Mouse (Mus musculus): Measurements from ENCODE around the gene Nbea.

The Nbea gene

DNA sequence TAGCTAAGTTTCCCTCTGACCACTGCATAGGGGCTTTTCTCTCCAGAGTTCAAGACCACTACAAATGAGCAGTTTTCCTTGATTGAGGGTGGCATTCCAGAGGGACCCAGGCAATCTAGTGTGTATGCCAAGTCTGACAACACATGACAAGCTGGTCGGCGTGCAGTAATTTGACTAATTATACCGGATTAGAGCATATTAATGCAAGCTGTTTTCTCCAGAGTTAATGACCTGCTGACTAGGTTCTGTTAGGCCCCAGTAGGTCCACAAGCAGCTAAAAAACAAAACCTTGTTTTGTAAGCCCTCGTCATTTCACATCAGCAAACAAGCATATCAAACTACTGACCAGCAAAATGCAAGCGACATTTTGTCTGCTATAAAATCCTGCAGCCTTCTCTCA, 432.1 kb downstream of the Nbea start:
- no peak for DNase-seq (ENCODE audit: low spot score)

DNA sequence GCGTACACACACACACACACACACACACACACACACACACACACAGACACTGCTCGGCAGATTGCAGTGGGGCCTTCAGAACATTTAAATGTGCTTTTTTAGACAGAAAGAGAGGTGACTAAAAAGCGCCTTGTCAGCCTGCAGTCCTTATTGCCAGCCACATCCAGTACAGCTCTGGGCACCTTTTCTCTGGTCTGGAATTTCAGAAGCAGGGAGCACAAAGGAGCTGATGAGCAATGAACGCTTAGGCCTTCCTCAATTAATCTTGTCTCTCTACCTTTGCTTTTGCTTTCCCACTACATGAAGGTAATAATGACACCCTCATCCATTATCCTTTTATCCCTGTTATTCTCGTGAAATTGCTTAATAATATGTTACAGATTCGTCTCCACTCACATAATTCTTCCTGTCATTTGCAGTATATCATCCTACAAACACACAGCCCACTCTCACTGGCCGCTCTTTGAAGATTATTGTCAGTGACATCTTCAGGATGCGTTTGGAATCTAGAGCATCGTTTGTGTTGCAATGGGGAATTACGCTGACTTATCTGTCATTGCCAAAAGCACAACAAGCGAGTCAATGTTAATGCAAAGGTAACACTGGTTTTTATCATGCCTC, 432.9 kb downstream of the Nbea start:
- DNase-seq (ENCODE audit: low spot score), result no peak

DNA sequence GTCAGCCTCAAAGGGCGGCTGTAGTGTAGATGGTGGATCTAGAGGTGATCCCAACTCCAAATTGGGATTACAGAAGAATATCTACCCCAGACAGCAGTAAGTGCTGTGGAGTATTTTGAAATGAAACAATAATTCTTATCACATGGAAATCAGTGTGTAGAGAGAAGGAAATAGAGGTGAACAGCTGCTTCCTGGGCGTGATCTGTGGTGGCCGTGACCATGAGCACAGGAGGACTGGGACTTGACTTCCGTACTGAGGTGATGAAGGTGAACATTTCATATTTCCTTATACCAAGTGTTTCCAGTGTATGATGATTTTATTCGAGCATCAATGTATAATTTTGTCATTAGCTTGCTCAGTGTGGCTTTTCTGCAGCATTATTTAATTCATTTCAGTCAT, 439.6 kb downstream of the Nbea start:
- DNase-seq (ENCODE audit: low spot score), result no peak

DNA sequence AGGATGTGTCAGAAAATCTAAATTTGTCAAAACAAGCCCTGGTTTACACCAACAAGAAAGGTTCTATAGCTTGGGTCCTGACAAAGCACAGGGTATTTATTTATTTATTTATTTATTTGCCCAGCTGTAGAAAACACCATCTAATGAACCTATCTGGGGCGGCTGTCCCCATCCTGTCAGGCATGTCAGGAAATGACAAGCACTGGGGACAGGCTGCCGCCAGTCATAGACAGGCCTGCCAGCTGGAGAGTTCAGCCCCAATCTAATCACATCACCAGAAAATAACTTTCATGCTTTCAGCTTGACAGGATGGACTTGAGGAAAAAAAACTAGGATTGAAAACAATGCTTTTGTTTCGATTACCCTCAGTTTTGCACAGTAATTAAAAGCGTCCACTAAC, 440.8 kb downstream of the Nbea start:
- no peak for DNase-seq (ENCODE audit: low spot score)

DNA sequence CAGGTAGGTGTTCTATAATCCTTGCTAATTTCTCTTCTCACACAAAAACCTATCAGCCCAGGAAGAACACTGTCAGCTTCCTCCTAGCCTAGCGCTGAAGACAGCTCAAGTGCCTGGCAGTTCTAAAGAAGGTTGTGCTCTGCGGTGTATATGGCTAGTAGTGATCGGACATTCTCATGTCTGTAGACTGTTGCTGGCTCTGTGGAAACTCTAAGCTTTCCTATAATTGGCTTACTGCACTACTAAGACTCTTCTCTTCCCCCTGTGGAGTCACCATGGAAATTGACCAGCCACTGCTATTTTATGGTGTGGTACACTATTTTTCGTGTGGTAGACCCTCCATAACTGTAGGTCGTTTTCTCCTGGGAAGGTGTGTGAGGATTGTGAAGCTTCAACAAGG, 441.3 kb downstream of the Nbea start:
- no peak for DNase-seq (ENCODE audit: low spot score)

DNA sequence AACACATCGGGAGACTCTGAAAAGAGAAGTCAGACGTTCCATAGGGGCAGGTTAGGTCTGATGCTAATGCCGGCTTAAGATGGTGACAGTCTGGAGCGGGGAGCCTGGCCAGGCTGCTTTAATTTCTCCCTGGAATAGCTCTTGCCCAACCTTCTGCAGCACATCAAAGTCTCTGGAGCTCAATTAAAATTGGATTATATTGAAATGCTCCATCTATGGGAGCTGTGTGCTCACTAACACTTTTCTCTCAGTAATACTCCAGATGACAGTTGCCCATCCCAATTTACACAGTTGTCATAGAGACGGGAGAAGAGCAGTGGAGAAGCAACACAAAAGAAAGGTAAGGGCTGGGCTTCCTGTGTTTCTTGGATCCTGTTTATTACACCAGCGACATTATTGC, 442.1 kb downstream of the Nbea start:
- no peak for DNase-seq (ENCODE audit: low spot score)

DNA sequence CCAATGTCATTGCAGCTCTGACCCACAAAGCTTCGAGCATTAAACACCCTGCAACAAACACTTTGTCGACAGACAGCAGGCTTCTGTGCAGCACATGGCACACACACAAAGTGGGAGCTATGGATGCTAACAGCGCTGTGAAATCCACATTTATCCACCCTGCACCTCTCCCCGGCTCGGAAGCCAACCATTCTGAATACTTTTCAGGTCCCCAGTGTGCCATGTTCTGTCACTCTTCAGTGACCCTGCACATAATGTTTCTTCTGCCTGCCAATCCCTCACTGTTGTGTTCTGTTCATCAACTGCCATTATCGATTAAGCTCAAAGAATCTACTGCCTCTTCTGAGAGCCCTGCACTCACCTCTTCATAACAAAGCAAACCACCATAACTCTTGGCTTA, 449.8 kb downstream of the Nbea start:
- DNase-seq (ENCODE audit: low spot score), result no peak

DNA sequence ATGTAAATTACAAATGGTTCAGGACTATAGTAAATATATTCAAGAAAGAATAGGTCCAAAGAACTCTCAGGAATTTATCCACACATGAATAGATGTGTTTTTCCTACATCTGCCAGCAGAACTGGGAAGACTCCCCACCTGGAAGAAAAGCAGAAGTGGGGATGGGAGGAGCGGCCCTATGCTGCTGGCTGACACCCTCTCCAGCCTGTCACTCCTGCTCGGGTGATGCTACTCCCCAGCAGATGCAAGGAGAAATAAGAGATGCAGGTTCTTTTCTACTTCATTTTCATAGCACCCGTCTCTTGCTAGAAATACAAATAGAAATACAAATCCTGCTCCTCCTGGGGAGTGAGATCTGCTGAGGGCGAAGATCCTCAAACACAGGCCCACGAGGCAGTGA, 453.0 kb downstream of the Nbea start:
- DNase-seq (ENCODE audit: low spot score), result no peak

DNA sequence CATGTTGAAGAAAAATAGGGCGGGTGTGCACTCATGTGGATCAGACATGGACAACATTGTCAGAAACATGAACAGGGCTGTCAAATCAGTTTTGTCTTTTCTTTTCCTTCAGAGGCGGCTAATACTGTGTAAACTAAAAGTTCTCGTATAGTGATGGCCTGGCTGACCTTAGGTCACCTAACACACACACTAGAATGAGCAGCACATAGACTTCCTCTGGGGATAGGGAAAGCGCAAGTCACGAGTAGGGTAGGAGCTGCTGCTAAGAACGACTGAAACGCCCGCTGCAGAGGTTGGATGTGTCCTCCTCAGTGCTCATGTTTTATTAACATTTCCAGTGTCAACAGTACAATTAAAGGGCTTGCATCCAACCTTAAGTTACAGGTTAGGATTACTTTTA, 453.4 kb downstream of the Nbea start:
- peak; percentile 21 for DNase-seq (ENCODE audit: low spot score)

DNA sequence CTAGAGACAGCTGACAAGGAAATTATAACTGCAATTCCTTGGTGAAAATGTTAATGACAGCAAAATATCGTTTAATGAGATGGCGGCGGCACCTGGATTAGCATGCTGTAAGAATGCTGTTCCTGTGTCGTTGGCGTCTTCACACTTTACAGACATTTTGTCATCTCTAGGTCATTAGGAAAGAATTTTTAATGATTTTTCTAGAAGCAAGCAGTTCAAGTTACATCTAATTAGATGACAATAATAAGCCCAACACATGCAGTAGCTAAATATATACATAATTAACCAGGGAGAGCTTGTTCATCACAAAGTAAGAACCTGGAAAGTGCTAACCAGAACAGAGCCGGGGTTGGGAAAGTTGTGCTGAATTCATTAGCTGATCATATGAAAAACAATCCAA, 469.2 kb downstream of the Nbea start:
- DNase-seq (ENCODE audit: low spot score), result no peak

DNA sequence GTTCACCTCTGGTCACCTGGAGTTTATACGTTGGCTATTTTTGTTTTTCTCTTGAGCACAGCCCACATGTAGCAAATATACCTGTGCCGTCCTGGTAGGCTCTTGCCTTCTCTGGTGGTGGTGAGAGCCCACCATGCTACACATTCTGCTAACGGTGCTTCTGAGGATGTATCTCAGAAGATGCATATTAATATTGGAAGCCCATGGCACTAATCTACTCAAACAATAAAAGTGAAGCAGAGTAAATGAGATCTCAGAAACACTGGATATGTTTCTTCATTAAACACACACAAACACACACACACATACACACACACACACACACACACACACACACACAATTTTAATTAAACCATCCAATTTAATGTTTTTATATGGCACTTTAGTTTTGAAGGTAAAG, 469.6 kb downstream of the Nbea start:
- no peak for DNase-seq (ENCODE audit: low spot score)

DNA sequence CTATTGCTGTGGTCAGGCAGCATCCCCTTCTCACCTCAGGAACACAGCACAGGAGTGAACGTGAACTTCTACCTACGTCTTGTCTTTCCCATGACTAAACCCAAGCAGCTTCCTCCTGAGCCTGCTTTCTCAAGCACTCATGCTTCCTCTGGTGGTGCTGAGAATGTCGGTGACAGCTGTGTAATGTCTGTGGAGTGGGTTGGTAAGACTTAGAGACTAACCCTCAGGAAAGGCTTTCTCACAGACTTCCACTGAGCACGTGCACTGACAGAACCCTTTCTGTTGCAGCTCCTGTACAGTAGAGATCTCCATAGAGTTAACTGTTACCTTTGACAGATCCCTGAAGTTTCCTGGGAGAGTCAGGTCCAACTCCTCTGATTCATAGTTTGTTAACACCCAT, 473.2 kb downstream of the Nbea start:
- no peak for DNase-seq (ENCODE audit: low spot score)

DNA sequence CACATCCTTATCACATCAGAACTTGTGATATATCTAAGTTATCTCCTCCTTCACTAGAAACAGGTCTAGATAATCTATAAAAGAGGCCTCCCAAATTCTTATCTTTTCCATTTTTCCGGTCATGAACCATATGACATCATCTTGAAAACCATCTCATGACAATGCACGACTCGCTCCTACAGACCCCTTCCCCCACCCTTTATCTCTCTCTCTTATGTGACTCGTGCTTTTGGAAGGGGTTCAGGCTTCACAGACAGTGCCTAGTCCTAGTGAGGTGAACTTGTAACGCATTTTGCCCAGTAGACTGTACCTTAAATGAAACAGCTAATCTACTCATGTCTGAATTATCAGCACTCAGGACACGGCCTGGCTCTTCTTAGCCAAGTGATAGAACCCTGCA, 481.9 kb downstream of the Nbea start:
- DNase-seq (ENCODE audit: low spot score), result no peak

DNA sequence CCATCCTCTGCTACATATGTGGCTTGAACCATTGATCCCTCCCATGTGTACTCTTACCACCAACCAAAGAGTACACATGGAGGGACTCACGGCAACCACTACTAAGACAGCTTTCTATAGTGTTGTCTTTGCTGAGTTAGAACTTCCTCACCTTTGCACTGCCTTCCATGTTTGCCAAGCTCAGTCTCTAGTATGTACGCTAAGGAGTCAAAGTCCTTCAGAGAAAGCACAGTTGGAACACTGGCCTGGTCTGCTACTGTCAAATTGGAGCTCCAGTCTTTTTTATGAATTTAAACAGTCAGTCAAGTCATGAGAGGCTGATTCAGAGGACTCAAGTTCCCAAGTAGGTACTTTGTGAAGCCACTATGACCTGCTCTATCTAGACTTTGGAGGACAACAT, 486.3 kb downstream of the Nbea start:
- no peak for DNase-seq (ENCODE audit: low spot score)

DNA sequence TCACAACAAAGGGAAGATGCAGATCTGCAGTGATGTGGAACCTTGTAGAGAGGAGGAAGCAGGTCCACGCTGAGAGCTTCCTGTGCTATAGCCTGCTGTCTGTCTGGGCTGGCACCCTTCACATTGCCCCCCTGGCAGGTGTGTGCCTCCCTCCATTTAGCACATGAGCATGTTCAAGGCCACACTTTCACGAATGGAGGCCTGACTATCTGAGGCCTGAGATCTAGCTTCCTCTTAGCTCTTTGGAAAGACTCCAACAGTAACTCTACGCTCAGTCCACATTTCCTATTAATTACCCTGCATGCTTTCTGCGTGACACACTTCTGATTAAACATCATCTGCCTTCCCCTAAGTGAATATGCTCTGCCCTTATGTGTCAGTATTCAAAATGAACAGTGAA, 490.4 kb downstream of the Nbea start:
- no peak for DNase-seq (ENCODE audit: low spot score)

DNA sequence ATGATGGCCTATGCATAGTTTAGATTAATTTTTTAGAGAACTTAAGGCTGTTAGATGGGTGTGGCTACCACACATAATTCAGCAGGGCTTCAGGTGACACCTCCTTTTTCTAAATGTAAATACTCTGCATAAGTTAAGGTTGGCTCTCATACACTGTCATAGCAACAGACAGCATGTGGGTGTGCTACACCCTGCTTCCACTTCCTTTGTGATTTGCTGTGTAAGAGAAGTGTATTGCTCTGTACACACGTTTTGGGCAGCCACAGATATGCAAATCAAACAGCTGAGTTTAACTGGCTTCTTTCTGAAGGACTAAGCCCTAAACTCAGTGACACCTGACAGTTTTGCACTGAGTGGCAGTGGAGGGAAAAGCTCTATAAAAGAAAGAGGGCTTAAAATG, 495.4 kb downstream of the Nbea start:
- no peak for DNase-seq (ENCODE audit: low spot score)

DNA sequence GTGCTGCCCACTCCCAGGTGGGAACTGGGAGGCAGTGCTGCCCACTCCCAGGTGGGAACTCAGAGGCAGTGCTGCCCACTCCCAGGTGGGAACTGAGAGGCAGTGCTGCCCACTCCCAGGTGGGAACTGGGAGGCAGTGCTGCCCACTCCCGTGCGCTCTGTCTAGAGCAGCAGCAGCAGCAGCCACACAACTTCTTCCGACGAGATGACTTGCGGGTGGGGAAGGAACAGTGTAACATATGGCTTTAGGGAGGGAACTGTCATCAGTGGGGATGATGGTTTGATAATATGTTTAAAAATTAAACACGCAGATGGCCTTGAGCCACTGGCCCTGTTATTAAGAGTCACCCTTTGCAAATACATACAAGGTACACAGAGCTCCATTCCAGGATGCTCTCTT, 496.5 kb downstream of the Nbea start:
- no peak for DNase-seq (ENCODE audit: low spot score)

DNA sequence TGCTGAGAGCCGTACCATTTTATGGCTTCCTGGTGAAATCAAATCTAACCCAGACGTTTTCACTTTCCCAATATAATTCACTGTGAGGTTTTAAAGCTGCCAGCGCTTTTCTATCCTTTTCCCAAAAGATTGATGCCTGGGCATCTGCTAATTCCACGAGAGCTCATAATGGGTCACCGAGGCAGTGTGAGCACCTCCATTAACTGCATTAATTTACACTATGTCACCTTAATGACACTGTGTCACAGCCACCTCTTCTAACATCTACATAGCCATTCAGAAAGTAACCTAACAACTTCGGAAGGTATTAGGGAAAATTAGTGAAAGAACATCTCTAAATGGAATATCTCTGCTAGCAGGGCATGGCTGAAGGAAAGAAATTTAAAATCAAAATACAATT, 497.9 kb downstream of the Nbea start:
- DNase-seq (ENCODE audit: low spot score), result no peak

DNA sequence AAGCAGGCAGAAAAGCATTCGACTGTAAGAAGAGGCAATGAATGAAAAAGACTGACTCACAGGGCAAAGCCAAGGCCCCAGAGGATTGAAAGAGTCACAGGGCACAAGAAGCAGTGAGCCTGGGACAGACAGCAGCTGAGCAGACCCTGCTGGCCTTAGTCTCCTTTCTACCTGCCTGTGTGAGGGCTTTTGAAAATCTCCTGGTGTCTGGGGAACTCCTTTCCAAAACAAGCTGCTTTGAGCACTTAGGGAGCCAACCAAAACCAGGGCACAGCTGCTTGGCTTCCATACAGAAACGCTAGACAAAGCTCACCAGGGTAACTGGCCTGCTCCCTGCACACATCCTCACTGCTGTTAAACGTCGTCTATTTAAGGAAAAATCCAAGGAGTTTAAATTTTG, 498.6 kb downstream of the Nbea start:
- no peak for DNase-seq (ENCODE audit: low spot score)

DNA sequence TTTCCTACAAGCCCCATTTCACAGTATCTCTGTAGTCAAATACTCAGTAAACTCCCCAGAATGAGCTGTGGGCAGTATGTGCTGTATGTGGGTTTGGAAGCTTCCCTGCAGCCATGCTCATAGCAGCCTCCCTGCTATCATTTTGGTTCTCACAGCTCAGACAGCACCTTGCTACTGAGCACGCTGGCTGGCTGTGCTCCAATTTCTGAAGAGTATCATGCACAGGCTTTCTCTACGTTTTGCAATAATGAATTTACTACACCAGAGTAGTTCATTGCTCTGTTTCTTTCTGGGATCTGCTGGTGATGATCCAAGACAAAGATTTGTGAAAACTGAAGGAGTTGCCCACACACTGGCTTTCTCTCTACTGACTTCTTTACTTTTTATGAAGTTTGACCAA, 505.8 kb downstream of the Nbea start:
- DNase-seq (ENCODE audit: low spot score), result no peak

DNA sequence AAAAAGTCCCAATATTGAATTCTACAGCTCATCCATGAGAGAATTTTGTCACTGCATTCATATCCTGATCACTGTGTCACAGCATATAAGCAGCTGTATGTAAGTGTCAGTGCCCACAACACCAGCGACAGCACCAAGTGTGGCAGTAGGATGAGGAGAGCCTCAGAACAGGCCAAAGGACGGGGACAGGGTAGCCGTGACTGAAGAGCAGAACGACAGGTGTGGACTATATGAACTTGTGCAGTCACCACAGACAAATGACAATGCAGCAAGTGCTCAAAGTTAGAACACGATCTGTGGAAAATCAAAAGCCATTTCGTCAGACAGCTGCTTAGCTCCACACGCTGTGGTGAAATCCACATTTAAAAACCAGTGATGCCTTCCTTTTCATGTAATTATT, 509.3 kb downstream of the Nbea start:
- no peak for DNase-seq (ENCODE audit: low spot score)

DNA sequence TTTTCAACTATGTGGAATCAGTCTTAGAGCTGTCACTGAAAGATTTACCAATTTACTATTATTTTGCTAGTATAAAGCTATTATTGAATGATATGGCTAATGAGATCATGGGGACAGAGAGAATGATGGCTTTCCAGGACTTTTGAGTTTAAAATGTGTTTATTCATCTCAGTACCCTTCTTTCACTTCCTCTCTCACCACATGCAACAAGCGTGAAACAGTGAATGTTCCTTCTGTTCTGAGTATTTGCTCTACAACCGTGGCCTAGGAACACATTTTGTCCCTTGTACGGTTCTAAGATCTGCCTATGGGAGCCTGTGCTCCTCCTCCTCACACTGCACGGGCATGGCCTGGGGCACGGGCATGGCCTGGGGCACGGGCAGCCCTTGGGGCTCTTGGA, 516.5 kb downstream of the Nbea start:
- no peak for DNase-seq (ENCODE audit: low spot score)

DNA sequence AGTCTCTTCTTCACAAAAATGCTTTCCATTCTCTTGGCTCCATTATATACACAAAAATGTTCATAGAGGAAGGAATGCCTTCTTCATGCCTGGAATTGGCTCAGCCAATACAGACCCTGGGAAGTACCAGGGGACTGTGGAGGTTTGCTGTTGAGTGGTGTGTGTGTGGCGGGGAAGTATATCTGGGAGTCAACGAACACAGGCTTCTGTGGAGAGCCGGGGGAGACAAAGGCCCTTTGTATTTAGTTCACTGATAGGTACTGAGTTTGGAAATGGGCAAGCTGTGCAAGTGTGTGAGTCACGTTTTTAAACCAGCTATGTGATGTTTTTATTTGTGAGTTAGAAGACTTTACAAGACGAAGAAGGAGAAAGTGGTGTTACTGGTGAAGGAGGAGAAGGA, 517.6 kb downstream of the Nbea start:
- DNase-seq (ENCODE audit: low spot score), result no peak

DNA sequence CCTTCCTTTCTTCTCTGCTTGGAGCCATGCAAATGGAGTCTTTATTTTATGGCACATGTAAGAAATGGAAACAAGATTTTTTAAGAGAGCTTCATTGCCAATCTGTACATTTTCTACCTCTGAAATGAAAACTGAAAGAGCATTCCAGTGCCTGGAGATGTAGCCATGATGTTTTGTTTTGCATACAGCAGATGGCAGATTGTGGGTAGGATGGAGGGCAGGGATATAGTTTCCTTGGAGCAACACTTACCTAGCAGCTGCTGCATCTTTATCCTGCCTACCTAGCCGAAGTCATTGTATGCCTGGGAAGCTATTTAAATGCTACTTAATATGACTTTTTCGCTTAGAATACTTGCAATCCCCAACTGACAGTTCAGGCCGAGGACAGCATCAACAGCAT, 518.8 kb downstream of the Nbea start:
- DNase-seq (ENCODE audit: low spot score), result no peak

Data from embryo, embryonic 10 days (tissue).